Mouse (Mus musculus): Measurements from ENCODE around the gene Abhd2. TPM values are rescaled to one million over a fixed set of nuclear protein-coding genes. Genes with fewer than 3 reads are reported as not detected.

The Abhd2 gene
- polyA plus RNA-seq (2016; fragmentation: Nextera tagmentation; extraction: Ambion mirVana), result 4.7 and 5.4 TPM in 2 replicates

GRCm38 (mm10) chr7:79272789-79273718, at the start of gene Abhd2:
TSS of gene Abhd2 (plus strand) at chr7:79273199.
- H3K36me3 ChIP-seq, result no peaks in the 10 kb centered on the region
- no peaks in the 10 kb centered on the region for H3K9me3 ChIP-seq

DNA sequence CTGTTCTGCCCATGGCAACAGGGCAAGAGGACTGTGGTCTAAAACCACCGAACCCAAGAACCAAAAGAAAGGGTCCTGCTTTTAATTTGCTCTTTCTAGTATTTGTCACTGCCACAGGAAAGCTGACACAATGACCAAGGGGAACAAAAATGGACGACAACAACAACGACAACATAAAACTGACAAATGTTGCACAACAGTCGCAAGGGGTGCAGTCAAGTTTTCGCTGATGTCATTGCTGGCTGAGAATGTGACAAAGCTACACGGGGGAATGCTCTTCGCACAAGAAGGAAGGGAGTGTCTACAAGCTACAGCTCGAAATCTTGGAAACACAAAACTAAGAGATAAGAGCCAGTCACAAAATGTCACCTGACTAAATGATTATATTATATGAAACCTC, 47.5 kb upstream of the Abhd2 start:
- no peak overlapping the region for H3K4me3 ChIP-seq
- H3K36me3 ChIP-seq, result no peaks in the 10 kb centered on the region
- 0 out of 2 replicates have a peak, but pooled peaks cover 4% of the 10 kb centered on the region for H3K4me1 ChIP-seq
- no peaks in the 10 kb centered on the region for H3K9me3 ChIP-seq
- H3K27ac ChIP-seq, result no peak overlapping the region
- WGBS, result 75% methylated on average over 8 of the region's 8 CpGs
- DNase-seq (ENCODE audit: low spot score), result no peak
- no peaks in the 10 kb centered on the region for H3K27me3 ChIP-seq (ENCODE audit: insufficient read depth, poor library complexity, severe bottlenecking)

More at GRCm38 (mm10) chr7:79272789-79273718, at the start of gene Abhd2:
- H3K4me1 ChIP-seq, result peaks cover 59% of the 10 kb centered on the region
- peak; percentile 100 for DNase-seq (ENCODE audit: low spot score)
- peak within 1 kb of the TSS; percentile 76 for H3K4me3 ChIP-seq
- WGBS, result under 1% methylated on average over 54 of the region's 54 CpGs
- peak within 1 kb of the TSS; percentile 85 for H3K27ac ChIP-seq
- no peaks in the 10 kb centered on the region for H3K27me3 ChIP-seq (ENCODE audit: insufficient read depth, poor library complexity, severe bottlenecking)

DNA sequence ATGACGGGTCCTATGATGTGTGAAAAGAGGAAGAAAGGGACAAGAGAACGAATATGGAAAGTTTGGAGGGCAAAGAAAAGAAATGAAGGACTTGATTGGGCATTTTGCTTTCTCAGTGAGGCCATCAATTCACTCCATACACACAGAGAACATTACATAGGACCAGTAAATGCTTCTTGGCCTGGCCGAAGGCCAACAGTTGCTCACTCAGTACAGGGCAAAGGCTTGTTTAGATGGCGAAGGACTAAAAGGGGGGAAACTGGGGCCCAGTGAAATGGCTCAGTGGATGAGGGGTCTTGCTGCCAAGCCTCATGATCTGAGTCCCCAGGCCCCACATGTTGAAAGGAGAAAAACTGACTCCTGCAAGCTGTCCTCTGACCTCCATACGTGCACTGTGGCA, 46.8 kb upstream of the Abhd2 start:
- no peaks in the 10 kb centered on the region for H3K9me3 ChIP-seq
- no peaks in the 10 kb centered on the region for H3K27me3 ChIP-seq (ENCODE audit: insufficient read depth, poor library complexity, severe bottlenecking)
- WGBS, result 80% methylated on average over 5 of the region's 5 CpGs
- H3K4me1 ChIP-seq, result no peaks in the 10 kb centered on the region
- no peaks in the 10 kb centered on the region for H3K36me3 ChIP-seq
- H3K4me3 ChIP-seq, result no peak overlapping the region
- no peak for DNase-seq (ENCODE audit: low spot score)
- H3K27ac ChIP-seq, result no peak overlapping the region

DNA sequence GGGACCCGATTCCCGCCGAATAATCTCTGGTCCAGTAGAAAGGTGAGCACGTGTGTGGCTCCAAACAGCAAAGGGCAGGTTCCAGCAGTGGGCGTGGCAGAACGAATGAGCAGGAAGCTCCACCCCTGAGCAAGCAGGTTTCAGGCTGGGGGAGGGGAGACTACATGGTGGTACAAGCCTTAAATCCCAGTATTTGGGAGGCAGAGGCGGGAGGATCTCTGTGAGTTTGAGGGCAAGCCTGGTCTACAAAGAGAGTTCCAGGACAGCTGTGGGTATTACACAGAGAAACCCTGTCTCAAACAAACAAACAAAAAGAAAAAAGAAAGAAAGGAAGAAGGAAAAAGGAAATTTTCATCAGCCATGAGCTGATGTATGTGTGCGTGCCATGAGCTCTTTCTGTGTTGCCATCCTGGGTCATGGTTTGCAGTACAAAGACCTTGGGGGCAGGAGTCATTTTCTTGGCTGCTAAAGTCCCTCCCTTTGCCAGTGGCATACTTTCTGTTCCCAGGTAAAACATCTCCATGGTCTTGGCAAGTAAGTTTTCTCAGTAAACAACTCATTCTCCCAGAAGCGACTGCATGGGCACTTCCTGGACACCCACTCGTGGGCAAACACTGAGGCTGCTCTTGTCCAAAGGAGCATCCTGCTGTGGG, 46.0 kb upstream of the Abhd2 start:
- Histone ChIP-seq H3K36me3 (no peaks in the 10 kb centered on the region), H3K9me3 (no peaks in the 10 kb centered on the region), H3K4me3 (no peak overlapping the region), H3K27ac (no peak overlapping the region), H3K4me1 (no peaks in the 10 kb centered on the region), H3K27me3 (ENCODE audit: insufficient read depth, poor library complexity, severe bottlenecking) (no peaks in the 10 kb centered on the region)
- WGBS, result 82% methylated on average over 7 of the region's 10 CpGs
- no peak for DNase-seq (ENCODE audit: low spot score)

GRCm38 (mm10) chr7:79228471-79228870, 44.5 kb upstream of the Abhd2 start:
- H3K27me3 ChIP-seq (ENCODE audit: insufficient read depth, poor library complexity, severe bottlenecking), result no peaks in the 10 kb centered on the region
- no peaks in the 10 kb centered on the region for H3K36me3 ChIP-seq
- H3K4me3 ChIP-seq, result no peak overlapping the region
- H3K9me3 ChIP-seq, result no peaks in the 10 kb centered on the region
- H3K4me1 ChIP-seq, result no peaks in the 10 kb centered on the region
- 29% methylated on average over 9 of the region's 9 CpGs for WGBS
- DNase-seq (ENCODE audit: low spot score), result peak; percentile 83
- H3K27ac ChIP-seq, result no peak overlapping the region

GRCm38 (mm10) chr7:79231577-79231976, 41.4 kb upstream of the Abhd2 start:
- 74% methylated on average over 2 of the region's 2 CpGs for WGBS
- H3K9me3 ChIP-seq, result no peaks in the 10 kb centered on the region
- no peak for DNase-seq (ENCODE audit: low spot score)
- no peaks in the 10 kb centered on the region for H3K27me3 ChIP-seq (ENCODE audit: insufficient read depth, poor library complexity, severe bottlenecking)
- no peaks in the 10 kb centered on the region for H3K4me1 ChIP-seq
- H3K27ac ChIP-seq, result no peak overlapping the region
- no peaks in the 10 kb centered on the region for H3K36me3 ChIP-seq
- no peak overlapping the region for H3K4me3 ChIP-seq

GRCm38 (mm10) chr7:79232048-79232447, 41.0 kb upstream of the Abhd2 start:
- Histone ChIP-seq H3K4me1 (no peaks in the 10 kb centered on the region), H3K27me3 (ENCODE audit: insufficient read depth, poor library complexity, severe bottlenecking) (no peaks in the 10 kb centered on the region), H3K27ac (no peak overlapping the region), H3K4me3 (no peak overlapping the region), H3K36me3 (no peaks in the 10 kb centered on the region), H3K9me3 (no peaks in the 10 kb centered on the region)
- WGBS, result 86% methylated on average over 10 of the region's 10 CpGs
- DNase-seq (ENCODE audit: low spot score), result no peak

DNA sequence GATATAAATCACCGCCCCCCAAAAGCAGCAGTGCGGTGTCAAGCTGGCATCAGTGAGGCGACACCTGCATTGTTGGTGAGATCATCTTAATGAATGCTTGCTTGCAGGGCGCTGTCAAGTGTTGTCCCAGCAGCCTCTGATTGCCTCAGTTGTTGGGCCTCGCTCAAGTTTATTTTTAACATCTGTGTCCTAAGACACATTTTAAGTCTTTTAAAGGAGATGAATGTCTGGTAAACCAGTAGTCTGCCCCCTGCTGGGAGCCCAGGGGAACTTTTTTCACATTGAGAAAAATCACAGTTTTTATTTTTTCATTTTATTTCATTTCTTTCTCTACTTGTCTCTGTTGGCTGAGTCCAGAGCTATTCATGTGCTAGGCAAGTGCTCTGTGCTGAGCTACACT, 34.3 kb upstream of the Abhd2 start:
- H3K4me1 ChIP-seq, result 0 out of 2 replicates have a peak, but pooled peaks cover 5% of the 10 kb centered on the region
- H3K27ac ChIP-seq, result no peak overlapping the region
- H3K4me3 ChIP-seq, result no peak overlapping the region
- no peak for DNase-seq (ENCODE audit: low spot score)
- peaks cover 20% of the 10 kb centered on the region for H3K27me3 ChIP-seq (ENCODE audit: insufficient read depth, poor library complexity, severe bottlenecking)
- H3K36me3 ChIP-seq, result no peaks in the 10 kb centered on the region
- no peaks in the 10 kb centered on the region for H3K9me3 ChIP-seq
- WGBS, result 75% methylated on average over 5 of the region's 5 CpGs

GRCm38 (mm10) chr7:79241931-79242625, 30.9 kb upstream of the Abhd2 start:
- Histone ChIP-seq H3K27ac (no peak overlapping the region), H3K4me1 (peaks cover 15% of the 10 kb centered on the region; the same call in 1 of the 2 replicates), H3K36me3 (no peaks in the 10 kb centered on the region), H3K4me3 (no peak overlapping the region), H3K27me3 (ENCODE audit: insufficient read depth, poor library complexity, severe bottlenecking) (peaks cover 24% of the 10 kb centered on the region), H3K9me3 (no peaks in the 10 kb centered on the region)
- 57% methylated on average over 10 of the region's 10 CpGs for WGBS
- DNase-seq (ENCODE audit: low spot score), result no peak

GRCm38 (mm10) chr7:79243236-79243635, 29.8 kb upstream of the Abhd2 start:
- Histone ChIP-seq H3K36me3 (no peaks in the 10 kb centered on the region), H3K27me3 (ENCODE audit: insufficient read depth, poor library complexity, severe bottlenecking) (peaks cover 24% of the 10 kb centered on the region), H3K27ac (no peak overlapping the region), H3K4me1 (peaks cover 24% of the 10 kb centered on the region; the same call in 1 of the 2 replicates), H3K9me3 (no peaks in the 10 kb centered on the region), H3K4me3 (no peak overlapping the region)
- WGBS, result 53% methylated on average over 4 of the region's 4 CpGs
- DNase-seq (ENCODE audit: low spot score), result no peak

DNA sequence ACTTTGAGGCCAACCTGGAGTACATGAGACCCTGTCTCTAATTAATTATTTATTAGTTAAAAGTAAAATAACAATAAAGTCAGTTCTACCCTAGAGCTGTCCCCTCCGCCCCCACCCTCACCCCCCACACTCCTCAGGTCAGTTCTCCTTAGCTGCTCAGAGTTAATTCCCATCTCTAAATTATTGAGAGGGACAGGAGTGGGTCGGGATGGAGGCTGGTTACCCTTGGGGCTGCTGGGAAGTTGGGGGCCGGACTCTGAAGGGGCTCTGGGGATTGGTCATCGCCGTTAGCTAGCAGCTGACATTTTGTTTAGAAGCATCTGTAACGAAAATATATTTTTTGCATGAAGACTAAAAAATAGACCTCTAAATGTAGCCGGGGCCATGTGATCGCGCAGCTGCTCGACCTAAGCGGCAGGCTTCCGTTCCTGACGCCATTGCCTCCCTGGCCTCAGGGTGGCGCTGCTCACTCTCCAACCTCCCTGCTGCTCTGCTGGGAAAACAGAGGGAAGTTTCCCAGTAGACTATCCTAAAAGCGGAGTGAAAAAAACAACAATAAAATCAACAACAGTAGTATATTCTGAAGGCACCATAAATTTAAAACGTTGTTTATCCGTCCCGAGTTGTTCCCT, 26.8 kb upstream of the Abhd2 start:
- no peaks in the 10 kb centered on the region for H3K36me3 ChIP-seq
- peaks cover 19% of the 10 kb centered on the region for H3K27me3 ChIP-seq (ENCODE audit: insufficient read depth, poor library complexity, severe bottlenecking)
- 17% methylated on average over 18 of the region's 18 CpGs for WGBS
- H3K4me3 ChIP-seq, result peak overlapping the region; percentile 39
- H3K9me3 ChIP-seq, result no peaks in the 10 kb centered on the region
- DNase-seq (ENCODE audit: low spot score), result peak; percentile 87
- peaks cover 24% of the 10 kb centered on the region; the same call in 1 of the 2 replicates for H3K4me1 ChIP-seq
- H3K27ac ChIP-seq, result no peak overlapping the region

- 68% methylated on average over 1 of the region's 1 CpGs for WGBS
- DNase-seq (ENCODE audit: low spot score), result no peak
- Histone ChIP-seq H3K36me3 (no peaks in the 10 kb centered on the region), H3K9me3 (no peaks in the 10 kb centered on the region), H3K4me3 (no peak overlapping the region), H3K4me1 (peaks cover 19% of the 10 kb centered on the region; the same call in 1 of the 2 replicates), H3K27ac (no peak overlapping the region), H3K27me3 (ENCODE audit: insufficient read depth, poor library complexity, severe bottlenecking) (peaks cover 11% of the 10 kb centered on the region; the same call in 1 of the 2 replicates)
These were observed 25.6 kb upstream of the Abhd2 start for GRCm38 (mm10) chr7:79247408-79247807.

All from heart, embryonic 10.5 days (tissue).